Comparison of ENCODE assay signal across 8 mouse cellular contexts in the genomic region with DNA sequence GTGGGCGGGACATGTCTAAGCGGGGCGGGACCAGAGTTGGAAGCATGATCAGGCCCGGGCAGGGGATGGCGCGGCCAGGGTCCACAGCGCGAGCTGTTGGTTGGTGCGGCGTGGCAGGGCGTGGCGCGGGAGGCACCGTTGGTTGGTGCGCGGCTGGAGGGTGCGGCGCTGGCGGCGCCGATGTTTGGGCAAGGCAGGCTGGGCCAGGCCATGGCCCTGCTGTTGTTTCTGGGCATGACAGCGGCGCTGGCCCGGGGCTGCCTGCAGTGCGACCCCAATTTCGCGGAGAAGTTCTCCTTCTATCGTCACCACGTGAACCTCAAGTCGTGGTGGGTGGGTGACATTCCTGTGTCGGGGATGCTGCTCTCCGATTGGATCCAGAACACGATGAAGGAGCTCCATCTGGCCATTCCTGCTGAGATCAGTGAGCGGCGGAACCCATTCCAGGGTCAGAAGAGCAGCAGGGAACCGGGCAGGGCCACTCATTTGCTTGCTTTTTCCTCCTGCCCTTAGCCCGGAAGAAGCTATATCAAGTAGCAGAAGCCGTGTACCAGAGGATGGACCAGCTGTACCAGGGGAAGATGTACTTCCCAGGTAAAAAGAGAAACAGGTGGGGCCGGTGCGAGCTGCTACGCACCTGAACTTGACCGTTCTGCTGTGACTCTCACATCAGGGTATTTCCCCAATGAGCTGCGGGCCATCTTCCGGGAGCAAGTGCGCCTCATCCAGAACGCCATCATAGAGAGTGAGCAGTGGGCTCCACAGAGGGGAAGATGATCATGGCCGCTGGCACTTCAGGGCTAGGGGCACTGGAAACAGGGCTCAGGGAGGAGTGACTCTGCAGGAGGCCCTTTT. TPM values are rescaled to one million over a fixed set of nuclear protein-coding genes. Genes with fewer than 3 reads are reported as not detected.
DNase-seq lines count a peak whose midpoint lies in the region; ATAC-seq and TF ChIP-seq lines count a peak whose summit lies in the region.

No protein-coding gene starts in this region.

- peaks cover 48% of the 10 kb centered on the region for H3K4me1 ChIP-seq in hindbrain, embryonic 15.5 days (replicated peaks)

- H3K27me3 ChIP-seq in Patski = no peaks in the 10 kb centered on the region
- H3K27me3 ChIP-seq in hindbrain, embryonic 15.5 days = no peaks in the 10 kb centered on the region

- H3K4me3 ChIP-seq in hindbrain, embryonic 15.5 days = peak overlapping the region; percentile 65

- H3K4me2 ChIP-seq in hindbrain, embryonic 15.5 days = peak overlapping the region; percentile 88

- POLR2A ChIA-PET in Patski (lab: Charles Lee) = interaction anchor here (1.1 kb wide), 1 partner anchor 11 kb away, joined by 3 read pairs; no protein-coding TSS in a partner anchor

- peak overlapping the region; percentile 87 for H3K27ac ChIP-seq in hindbrain, embryonic 15.5 days (replicated peaks)

- H3K36me3 ChIP-seq in hindbrain, embryonic 15.5 days = peaks cover 13% of the 10 kb centered on the region

- CTCF ChIA-PET in Patski (lab: Charles Lee) = no interaction called here

- H3K9ac ChIP-seq in hindbrain, embryonic 15.5 days = peak overlapping the region; percentile 56

- in situ Hi-C loops in Patski (cut with MboI; ENCODE audit: low pct_unique_long_range_greater_than_20kb) = no loop called here

- H3K9me3 ChIP-seq in hindbrain, embryonic 15.5 days = no peaks in the 10 kb centered on the region

- no peak for TF ChIP-seq CTCF in Patski (IDR thresholded peaks at IDR 0.05)

- WGBS in hindbrain, embryonic 15.5 days = 1% methylated on average over 40 of the region's 47 CpGs

- DNase-seq in Patski (ENCODE audit: low read depth, low spot score) = peak; percentile 66
- peak; percentile 95 to 96 for DNase-seq in cerebellum, postnatal 14 days
- DNase-seq in frontal cortex, postnatal 25 days (ENCODE audit: low spot score in 2 of 2) = peak; percentile 82 to 91
- DNase-seq in left cerebral cortex, adult 11 months (ENCODE audit: low spot score) = peak; percentile 93
- DNase-seq in lung, postnatal 4 days = peak; percentile 96 to 98
- DNase-seq in retina, postnatal 7 days (ENCODE audit: low read depth, low spot score) = peak; percentile 85
- peak; percentile 91 for DNase-seq in urinary bladder, adult 2 months (ENCODE audit: low spot score)

- peak; percentile 76 for ATAC-seq in Patski
- ATAC-seq in hindbrain, embryonic 15.5 days (ENCODE audit: low FRiP score, low read depth) = peak; percentile 85

RNA-seq across cellular contexts. Expression of a gene that starts 0.8 kb away (rescaled TPM):
- polyA plus RNA-seq in Patski (2021) = 12.0 TPM
- polyA plus RNA-seq in hindbrain, embryonic 15.5 days (2015; fragmentation: Nextera tagmentation; extraction: Ambion mirVana) = 39.2 and 46.1 TPM in 2 replicates
- polyA plus RNA-seq in urinary bladder, adult 2 months (2012; rRNA removed) = 68.7 and 88.2 TPM in 2 replicates

RNA-seq across cellular contexts. Expression of a gene that starts 1.0 kb away (rescaled TPM):
- polyA plus RNA-seq in Patski (2021) = 15.9 TPM
- 57.5 and 60.2 TPM in 2 replicates for polyA plus RNA-seq in hindbrain, embryonic 15.5 days (2015; fragmentation: Nextera tagmentation; extraction: Ambion mirVana)
- polyA plus RNA-seq in urinary bladder, adult 2 months (2012; rRNA removed) = 24.5 and 29.1 TPM in 2 replicates

RNA-seq across cellular contexts. Expression of a gene that starts 24.9 kb away (rescaled TPM):
- polyA plus RNA-seq in Patski (2021) = 124 TPM
- 56.7 and 61.0 TPM in 2 replicates for polyA plus RNA-seq in hindbrain, embryonic 15.5 days (2015; fragmentation: Nextera tagmentation; extraction: Ambion mirVana)
- polyA plus RNA-seq in urinary bladder, adult 2 months (2012; rRNA removed) = 129 and 137 TPM in 2 replicates

RNA-seq across cellular contexts. Expression of a gene that starts 39.3 kb away (rescaled TPM):
- 103 TPM for polyA plus RNA-seq in Patski (2021)
- polyA plus RNA-seq in hindbrain, embryonic 15.5 days (2015; fragmentation: Nextera tagmentation; extraction: Ambion mirVana) = 109 and 120 TPM in 2 replicates
- 96.3 and 108 TPM in 2 replicates for polyA plus RNA-seq in urinary bladder, adult 2 months (2012; rRNA removed)

RNA-seq across cellular contexts. Expression of a gene that starts 45.9 kb away (rescaled TPM):
- 70.4 TPM for polyA plus RNA-seq in Patski (2021)
- polyA plus RNA-seq in hindbrain, embryonic 15.5 days (2015; fragmentation: Nextera tagmentation; extraction: Ambion mirVana) = 83.6 and 93.2 TPM in 2 replicates
- 36.5 and 48.5 TPM in 2 replicates for polyA plus RNA-seq in urinary bladder, adult 2 months (2012; rRNA removed)

Comparison
In these comparisons a context has a peak if more than half of its experiments do, and no peak if none do; other contexts are left out.
1. Peak in every context shown above with its lines: DNase-seq, ATAC-seq, H3K4me3 ChIP-seq and H3K27ac ChIP-seq.